Mouse (Mus musculus) spleen, adult 10 weeks (tissue): Measurements from ENCODE around the gene Wfikkn1. TPM values are rescaled to one million over a fixed set of nuclear protein-coding genes. Genes with fewer than 3 reads are reported as not detected.

Experiments used
- polyA plus RNA-seq: library from polyadenylated mRNA; stranded (reverse); fragments of 350-450 nt; fragmentation: Illumina TruSeq; extraction: RNeasy Lipid Tissue Mini Kit (QIAGEN cat#74804); gene quantifications from one replicate; pipeline ENCODE4 v1.2.3, GENCODE M21; 2015; ENCODE audit warnings: low replicate concordance; ENCODE audit not compliant: insufficient read depth

Gene Wfikkn1
- polyA plus RNA-seq, result 0.21 TPM

GRCm38 (mm10) chr17:25880196-25880910 is at the start of gene Wfikkn1:
Gene Wfikkn1 (minus strand): TSS chr17:25880858.

DNA sequence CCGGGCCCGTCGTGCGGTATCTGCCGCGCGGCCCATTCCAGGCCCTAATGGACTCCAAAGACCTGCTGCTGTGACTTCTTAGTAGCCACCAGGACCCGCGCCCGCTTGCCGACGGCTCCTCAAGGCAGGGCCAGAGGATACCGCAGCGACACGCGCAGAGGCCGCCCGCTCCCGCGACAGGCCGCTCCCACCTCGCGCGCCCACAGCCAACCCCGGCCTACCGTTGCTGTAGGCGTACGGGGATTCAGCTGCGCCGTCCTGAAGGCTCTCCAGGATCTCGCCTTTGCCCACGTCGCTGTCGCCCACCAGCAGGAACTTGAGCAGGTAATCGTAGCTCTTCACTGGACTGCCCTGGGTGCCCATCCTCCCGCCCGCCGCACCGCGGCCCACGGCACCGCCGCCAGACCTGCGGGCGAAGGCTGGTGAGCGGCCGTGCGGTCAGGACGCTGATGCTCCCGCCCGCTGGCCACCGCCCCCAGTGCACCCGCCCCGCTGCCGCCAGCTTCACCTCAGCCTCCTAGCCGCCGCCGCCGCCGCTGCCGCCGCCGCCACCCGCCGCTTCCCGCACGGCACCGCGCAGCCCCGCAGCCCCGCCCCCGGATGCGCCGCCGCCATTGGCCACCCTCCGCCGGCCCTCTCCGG is 38.6 kb upstream of the Wfikkn1 start, which contains the start of gene Rab40c:
TSS of gene Rab40c (minus strand) at position 584 of the 642 bp plus-strand sequence.

DNA sequence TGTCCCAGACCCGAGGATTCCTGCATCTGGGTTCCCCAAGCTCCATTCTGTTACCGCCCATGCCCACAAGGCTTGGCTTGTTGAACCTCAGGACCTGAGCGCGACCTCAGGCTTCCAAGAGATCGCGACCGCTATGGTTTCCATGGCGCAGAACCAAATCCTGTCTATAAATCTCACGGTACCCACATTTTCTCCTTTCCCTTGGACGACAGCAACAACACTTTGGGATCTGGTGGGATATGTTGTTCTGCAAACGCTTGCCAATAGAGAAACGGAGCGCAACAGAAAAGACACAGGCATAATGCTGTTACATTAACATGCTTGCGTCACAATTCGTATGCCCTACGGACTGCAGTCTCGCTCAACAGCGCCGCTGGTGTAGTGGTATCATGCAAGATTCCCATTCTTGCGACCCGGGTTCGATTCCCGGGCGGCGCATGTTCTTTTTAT is 5.9 kb downstream of the Wfikkn1 start, which contains the start of gene Mettl26:
TSS of gene Mettl26 (plus strand) at position 354 of the 450 bp plus-strand sequence.

DNA sequence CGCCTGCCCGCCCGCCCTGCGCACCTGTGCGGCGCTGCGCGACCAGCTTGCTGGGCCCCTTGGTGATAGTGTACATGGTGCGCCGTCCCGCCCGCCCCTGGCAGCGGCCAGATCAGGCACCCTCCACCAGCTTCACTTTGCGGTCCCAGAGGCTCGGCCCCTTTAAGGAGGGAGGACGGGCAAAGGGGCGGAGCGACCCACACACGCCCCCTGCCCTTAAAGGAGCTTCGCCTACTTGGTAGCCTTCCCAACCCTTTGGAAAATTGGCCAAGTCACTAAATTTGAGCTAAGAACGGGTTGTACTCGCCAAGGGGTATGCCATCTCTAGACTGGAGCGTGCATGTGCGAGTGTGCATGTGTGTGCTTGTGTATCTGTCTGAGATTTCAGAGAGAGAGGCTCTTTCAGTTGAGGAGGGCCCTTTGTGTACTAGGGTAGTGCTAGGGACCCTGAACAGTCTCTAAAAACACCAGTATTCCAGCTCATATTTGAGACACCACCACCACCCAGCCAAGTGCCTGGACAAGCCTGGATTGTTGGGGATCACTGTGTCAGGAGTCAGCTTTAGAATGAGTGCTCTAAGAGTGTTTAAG is 12.0 kb downstream of the Wfikkn1 start, which contains the start of gene Mcrip2:
TSS of gene Mcrip2 (minus strand) at position 164 of the 591 bp plus-strand sequence.

GRCm38 (mm10) chr17:25860832-25861703 is 19.6 kb downstream of the Wfikkn1 start, which contains the start of gene Wdr90:
Gene Wdr90 (minus strand): TSS chr17:25861501.

DNA sequence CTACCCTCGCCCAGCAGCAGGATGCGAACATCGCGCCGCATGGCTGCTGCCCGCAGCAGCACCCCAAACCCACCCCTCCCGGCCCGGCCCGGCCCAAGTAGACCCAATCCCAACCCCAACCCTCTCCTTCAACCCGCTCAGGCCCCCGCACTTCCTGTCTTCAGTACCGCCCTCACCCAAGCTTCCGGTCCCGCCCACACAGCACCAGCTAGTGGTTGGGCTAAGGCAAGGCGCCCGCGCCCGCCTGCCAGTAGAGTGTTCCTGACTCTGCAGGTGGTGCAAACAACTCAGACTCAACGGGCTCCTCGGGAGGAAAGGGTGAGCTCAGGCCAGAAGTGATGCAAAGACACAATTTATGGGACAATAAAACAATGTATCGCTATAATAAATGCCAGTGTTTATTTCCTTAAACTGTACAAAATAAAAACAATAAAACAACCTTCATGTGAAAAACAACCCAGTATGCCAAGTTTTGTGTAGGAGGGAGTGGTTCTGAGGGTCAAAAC is 36.2 kb downstream of the Wfikkn1 start, which contains the start of gene Rhot2:
TSS of gene Rhot2 (minus strand) at position 456 of the 506 bp plus-strand sequence.

DNA sequence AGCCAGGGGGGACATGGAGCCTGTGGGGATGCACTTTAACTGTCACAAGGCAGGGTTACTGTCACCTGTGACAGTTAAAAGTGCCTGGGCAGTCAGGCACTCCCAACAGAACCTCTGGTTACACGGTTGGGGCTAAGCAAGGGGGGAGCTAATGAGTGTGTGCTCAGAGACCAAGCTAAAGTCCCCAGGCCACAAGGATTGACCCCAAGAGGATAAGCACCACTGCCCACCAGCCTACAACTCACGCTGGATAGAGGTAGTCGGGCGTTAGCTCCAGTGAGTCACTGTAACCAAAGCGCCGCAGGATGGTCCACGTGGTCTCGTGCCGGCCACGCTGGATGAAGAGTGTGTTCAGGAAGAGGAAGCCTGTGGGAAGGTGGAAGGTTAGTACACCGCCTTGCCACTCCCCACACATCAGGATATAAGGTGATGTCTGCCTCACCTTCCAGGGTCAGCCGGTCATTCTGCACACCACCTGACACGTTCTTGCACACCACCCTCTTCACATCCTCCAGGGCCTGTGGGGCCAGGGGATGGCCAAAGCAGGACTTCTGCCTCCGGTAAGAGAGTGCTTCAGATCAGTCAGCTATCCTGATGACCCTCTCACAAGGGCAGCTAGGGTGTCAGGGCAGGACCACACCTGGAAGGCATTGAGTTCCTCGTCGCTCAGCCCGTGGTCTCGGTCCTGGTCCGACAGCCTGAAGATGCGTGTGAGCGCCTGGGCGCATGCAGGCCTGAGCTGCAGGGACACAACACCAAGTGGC is 39.4 kb downstream of the Wfikkn1 start, which contains the start of gene Gm20683:
TSS of gene Gm20683 (minus strand) at position 647 of the 764 bp plus-strand sequence.

GRCm38 (mm10) chr17:25837076-25837410 is 43.6 kb downstream of the Wfikkn1 start, which contains the start of gene Rhbdl1:
Gene Rhbdl1 (minus strand): TSS chr17:25837295.

DNA sequence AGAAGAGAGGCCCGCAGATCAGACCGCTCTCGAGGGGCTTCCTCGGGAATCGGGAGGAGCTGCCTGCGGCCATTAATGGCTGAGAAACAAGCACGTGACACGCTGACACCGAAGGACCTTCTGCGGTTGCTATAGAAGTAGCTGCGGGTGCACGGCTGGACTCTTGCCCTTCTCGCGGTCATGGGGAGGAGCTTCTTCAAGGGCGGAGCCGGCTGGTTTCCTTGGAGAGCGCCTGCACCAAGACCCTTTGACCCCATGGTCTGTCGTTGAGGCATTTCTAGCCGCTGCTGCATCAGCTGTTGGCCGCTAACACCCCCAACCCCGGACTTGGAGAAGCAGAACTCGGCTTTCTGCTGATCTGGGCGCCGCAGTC is 47.4 kb downstream of the Wfikkn1 start, which contains the start of gene Stub1:
TSS of gene Stub1 (minus strand) at position 114 of the 373 bp plus-strand sequence.

GRCm38 (mm10) chr17:25828712-25829557 is 51.7 kb downstream of the Wfikkn1 start, which contains the start of gene Jmjd8:
Gene Jmjd8 (plus strand): TSS chr17:25828867.

Other genes starting within 250 kb of the Wfikkn1 start
- gene Gng13, start 163.7 kb downstream of the Wfikkn1 start, polyA plus RNA-seq, result not detected
- 3.2 TPM for gene Chtf18, start 153.4 kb downstream of the Wfikkn1 start, polyA plus RNA-seq
- 1.5 TPM for gene Rpusd1, start 153.2 kb downstream of the Wfikkn1 start, polyA plus RNA-seq
- not detected for gene Mslnl, start 144.8 kb downstream of the Wfikkn1 start, polyA plus RNA-seq
- 1.9 TPM for gene Msln, start 126.5 kb downstream of the Wfikkn1 start, polyA plus RNA-seq
- gene Narfl, start 107.1 kb downstream of the Wfikkn1 start, polyA plus RNA-seq, result 15.2 TPM
- gene Haghl, start 95.2 kb downstream of the Wfikkn1 start, polyA plus RNA-seq, result 7.3 TPM
- gene Ccdc78, start 94.3 kb downstream of the Wfikkn1 start, polyA plus RNA-seq, result not detected
- 19.6 TPM for gene Fam173a, start 88.0 kb downstream of the Wfikkn1 start, polyA plus RNA-seq
- gene AC134908.4, start 85.2 kb downstream of the Wfikkn1 start, polyA plus RNA-seq, result not detected
- 2.4 TPM for gene Metrn, start 83.7 kb downstream of the Wfikkn1 start, polyA plus RNA-seq
- gene Fbxl16, start 71.8 kb downstream of the Wfikkn1 start, polyA plus RNA-seq, result 0.46 TPM
- gene Wdr24, start 57.2 kb downstream of the Wfikkn1 start, polyA plus RNA-seq, result 7.8 TPM
- 21.8 TPM for gene Jmjd8, start 52.0 kb downstream of the Wfikkn1 start, polyA plus RNA-seq
- 41.4 TPM for gene Stub1, start 47.5 kb downstream of the Wfikkn1 start, polyA plus RNA-seq
- not detected for gene Rhbdl1, start 43.6 kb downstream of the Wfikkn1 start, polyA plus RNA-seq
- gene Gm20683, start 39.1 kb downstream of the Wfikkn1 start, polyA plus RNA-seq, result 0.30 TPM
- gene Rhot2, start 36.0 kb downstream of the Wfikkn1 start, polyA plus RNA-seq, result 38.1 TPM
- 9.6 TPM for gene Wdr90, start 19.4 kb downstream of the Wfikkn1 start, polyA plus RNA-seq
- 1.4 TPM for gene Mcrip2, start 12.1 kb downstream of the Wfikkn1 start, polyA plus RNA-seq
- 14.3 TPM for gene Mettl26, start 5.8 kb downstream of the Wfikkn1 start, polyA plus RNA-seq
- gene Rab40c, start 38.9 kb upstream of the Wfikkn1 start, polyA plus RNA-seq, result 10.4 TPM
- 70.8 TPM for gene Pigq, start 64.1 kb upstream of the Wfikkn1 start, polyA plus RNA-seq
- gene Nhlrc4, start 64.1 kb upstream of the Wfikkn1 start, polyA plus RNA-seq, result 0.28 TPM
- gene A930017K11Rik, start 71.7 kb upstream of the Wfikkn1 start, polyA plus RNA-seq, result not detected
- 5.8 TPM for gene Capn15, start 104.9 kb upstream of the Wfikkn1 start, polyA plus RNA-seq
- gene Rab11fip3, start 188.7 kb upstream of the Wfikkn1 start, polyA plus RNA-seq, result 6.5 TPM
- gene Decr2, start 209.5 kb upstream of the Wfikkn1 start, polyA plus RNA-seq, result 13.1 TPM
- gene Nme4, start 214.7 kb upstream of the Wfikkn1 start, polyA plus RNA-seq, result 4.7 TPM
- 14.4 TPM for gene Tmem8, start 232.4 kb upstream of the Wfikkn1 start, polyA plus RNA-seq
- gene Mrpl28, start 242.6 kb upstream of the Wfikkn1 start, polyA plus RNA-seq, result 29.7 TPM